Mouse (Mus musculus) urinary bladder, adult 2 months (tissue): ENCODE results near the gene Lap3. TPM values are rescaled to one million over a fixed set of nuclear protein-coding genes. Genes with fewer than 3 reads are reported as not detected.

Source experiments
- DNase-seq: peaks from one replicate; pipeline ENCODE4 v3.0.0; 2022; ENCODE audit warnings: low spot score
- polyA plus RNA-seq: library from polyadenylated mRNA; depleted of rRNA; stranded (reverse); fragments of >200 nt; gene quantifications from 2 replicates; pipeline ENCODE4 v1.2.3, GENCODE M21; 2012

The Lap3 gene
- polyA plus RNA-seq, 1 experiment = 34.2 TPM

- DNase-seq = no peak
Observed at GRCm38 (mm10) chr5:45496042-45496441, 2.9 kb downstream of the Lap3 start.

GRCm38 (mm10) chr5:45496479-45496878 lies 3.3 kb downstream of the Lap3 start:
- no peak for DNase-seq

- no peak for DNase-seq
Observed at GRCm38 (mm10) chr5:45496930-45497550, 3.9 kb downstream of the Lap3 start.

GRCm38 (mm10) chr5:45497564-45497963 lies 4.4 kb downstream of the Lap3 start:
- no peak for DNase-seq

GRCm38 (mm10) chr5:45510071-45510470 lies 16.9 kb downstream of the Lap3 start:
- no peak for DNase-seq

- DNase-seq = no peak
Observed at GRCm38 (mm10) chr5:45512908-45513307, 19.7 kb downstream of the Lap3 start.

- no peak for DNase-seq
Observed at GRCm38 (mm10) chr5:45513511-45513910, 20.3 kb downstream of the Lap3 start.

GRCm38 (mm10) chr5:45514599-45514998 lies 21.4 kb downstream of the Lap3 start:
- DNase-seq = no peak

- no peak for DNase-seq
Observed at GRCm38 (mm10) chr5:45515151-45515743, 22.1 kb downstream of the Lap3 start.

- peak; percentile 98 for DNase-seq
Observed at GRCm38 (mm10) chr5:45519960-45520808, 27.0 kb downstream of the Lap3 start, which contains the start of gene Med28. Gene Med28 (plus strand): TSS chr5:45520229.

- no peak for DNase-seq
Observed at GRCm38 (mm10) chr5:45520809-45521110, 27.6 kb downstream of the Lap3 start.

GRCm38 (mm10) chr5:45521601-45522000 lies 28.4 kb downstream of the Lap3 start:
- no peak for DNase-seq

GRCm38 (mm10) chr5:45525101-45525500 lies 31.9 kb downstream of the Lap3 start:
- DNase-seq = no peak

- no peak for DNase-seq
Observed at GRCm38 (mm10) chr5:45526338-45526737, 33.2 kb downstream of the Lap3 start.

GRCm38 (mm10) chr5:45529696-45530095 lies 36.5 kb downstream of the Lap3 start:
- no peak for DNase-seq

- DNase-seq = no peak
Observed at GRCm38 (mm10) chr5:45534319-45535098, 41.3 kb downstream of the Lap3 start.

- no peak for DNase-seq
Observed at GRCm38 (mm10) chr5:45535177-45535576, 42.0 kb downstream of the Lap3 start.

- no peak for DNase-seq
Observed at GRCm38 (mm10) chr5:45539502-45539901, 46.3 kb downstream of the Lap3 start.

GRCm38 (mm10) chr5:45543374-45543773 lies 50.2 kb downstream of the Lap3 start:
- DNase-seq = no peak

GRCm38 (mm10) chr5:45549586-45549985 lies 56.4 kb downstream of the Lap3 start:
- DNase-seq = no peak
